ENCODE assay signal across 8 mouse cellular contexts in genomic region chr4:32833494-32834282, GRCm38 (mm10). TPM values are rescaled to one million over a fixed set of nuclear protein-coding genes. Genes with fewer than 3 reads are reported as not detected.
A peak's percentile ranks its signal among the peaks of the same experiment; 100 is the strongest.
DNase-seq lines count a peak whose midpoint lies in the region; ATAC-seq lines count a peak whose summit lies in the region.

No protein-coding gene starts in this region.

- peak overlapping the region; percentile 36 for H3K4me3 ChIP-seq in hindbrain, embryonic 16.5 days (ENCODE audit: low read length)
- H3K4me3 ChIP-seq in neural tube, embryonic 12.5 days, result peak overlapping the region; percentile 26

- ATAC-seq in hindbrain, embryonic 16.5 days, result peak; percentile 66; the same call in 1 of the 2 replicates
- ATAC-seq in neural tube, embryonic 12.5 days (ENCODE audit: low FRiP score, low read depth), result 0 out of 2 replicates have a peak, but pooled peaks have one; percentile 11

- H3K4me1 ChIP-seq in hindbrain, embryonic 16.5 days (ENCODE audit: control insufficient read depth, insufficient read depth, low read depth, low read length), result peaks cover 3% of the 10 kb centered on the region; the same call in 1 of the 2 replicates
- H3K4me1 ChIP-seq in neural tube, embryonic 12.5 days, result no peaks in the 10 kb centered on the region; the same call in none of the 2 replicates

- H3K36me3 ChIP-seq in hindbrain, embryonic 16.5 days (ENCODE audit: control insufficient read depth, insufficient read depth, low read length), result no peaks in the 10 kb centered on the region
- H3K36me3 ChIP-seq in neural tube, embryonic 12.5 days, result no peaks in the 10 kb centered on the region

- no peak overlapping the region for H3K27ac ChIP-seq in hindbrain, embryonic 16.5 days (ENCODE audit: low read depth, low read length)
- no peak overlapping the region for H3K27ac ChIP-seq in neural tube, embryonic 12.5 days

- no peaks in the 10 kb centered on the region for H3K27me3 ChIP-seq in hindbrain, embryonic 16.5 days (replicated peaks; ENCODE audit: control insufficient read depth, insufficient read depth, low read length)
- no peaks in the 10 kb centered on the region for H3K27me3 ChIP-seq in neural tube, embryonic 12.5 days (replicated peaks)

- no peaks in the 10 kb centered on the region for H3K9me3 ChIP-seq in hindbrain, embryonic 16.5 days (ENCODE audit: control insufficient read depth, low read length)
- no peaks in the 10 kb centered on the region for H3K9me3 ChIP-seq in neural tube, embryonic 12.5 days

- WGBS in hindbrain, embryonic 16.5 days, result 50% methylated on average over 17 of the region's 17 CpGs
- WGBS in neural tube, embryonic 12.5 days, result 55% methylated on average over 17 of the region's 17 CpGs

- DNase-seq in kidney, adult 11 months, result peak; percentile 11
- no peak for DNase-seq in kidney, adult 18-20 months
- DNase-seq in embryo, embryonic 10 days (ENCODE audit: low spot score), result peak; percentile 60
- DNase-seq in testis, postnatal 10 days (ENCODE audit: low spot score), result no peak
- DNase-seq in spleen, adult 18-20 months, result no peak
- no peak for DNase-seq in B cell, adult 2 months

- H3K9ac ChIP-seq in hindbrain, embryonic 16.5 days (ENCODE audit: low read depth, low read length), result peak overlapping the region; percentile 39; the same call in 1 of the 2 replicates
- H3K9ac ChIP-seq in neural tube, embryonic 12.5 days, result no peak overlapping the region

- peak overlapping the region; percentile 56 for H3K4me2 ChIP-seq in hindbrain, embryonic 16.5 days (ENCODE audit: low read length)
- H3K4me2 ChIP-seq in neural tube, embryonic 12.5 days (replicated peaks), result peak overlapping the region; percentile 55

RNA-seq across cellular contexts. Expression of gene Lyrm2, which starts 33.6 kb away (rescaled TPM):
- polyA plus RNA-seq in hindbrain, embryonic 16.5 days (2015; fragmentation: Nextera tagmentation; extraction: Ambion mirVana), result 102 and 104 TPM in 2 replicates
- polyA plus RNA-seq in neural tube, embryonic 12.5 days (2016; fragmentation: Nextera tagmentation; extraction: Ambion mirVana), result 152 and 160 TPM in 2 replicates

Comparison
In these comparisons a context has a peak if more than half of its experiments do, and no peak if none do; other contexts are left out.
1. DNase-seq: peak in kidney, adult 11 months (single experiment) and embryo, embryonic 10 days (single experiment); none in kidney, adult 18-20 months (single experiment), testis, postnatal 10 days (single experiment), spleen, adult 18-20 months (0 of 2) and B cell, adult 2 months (0 of 2).